9 mouse cellular contexts compared by ENCODE assay signal in the genomic region with DNA sequence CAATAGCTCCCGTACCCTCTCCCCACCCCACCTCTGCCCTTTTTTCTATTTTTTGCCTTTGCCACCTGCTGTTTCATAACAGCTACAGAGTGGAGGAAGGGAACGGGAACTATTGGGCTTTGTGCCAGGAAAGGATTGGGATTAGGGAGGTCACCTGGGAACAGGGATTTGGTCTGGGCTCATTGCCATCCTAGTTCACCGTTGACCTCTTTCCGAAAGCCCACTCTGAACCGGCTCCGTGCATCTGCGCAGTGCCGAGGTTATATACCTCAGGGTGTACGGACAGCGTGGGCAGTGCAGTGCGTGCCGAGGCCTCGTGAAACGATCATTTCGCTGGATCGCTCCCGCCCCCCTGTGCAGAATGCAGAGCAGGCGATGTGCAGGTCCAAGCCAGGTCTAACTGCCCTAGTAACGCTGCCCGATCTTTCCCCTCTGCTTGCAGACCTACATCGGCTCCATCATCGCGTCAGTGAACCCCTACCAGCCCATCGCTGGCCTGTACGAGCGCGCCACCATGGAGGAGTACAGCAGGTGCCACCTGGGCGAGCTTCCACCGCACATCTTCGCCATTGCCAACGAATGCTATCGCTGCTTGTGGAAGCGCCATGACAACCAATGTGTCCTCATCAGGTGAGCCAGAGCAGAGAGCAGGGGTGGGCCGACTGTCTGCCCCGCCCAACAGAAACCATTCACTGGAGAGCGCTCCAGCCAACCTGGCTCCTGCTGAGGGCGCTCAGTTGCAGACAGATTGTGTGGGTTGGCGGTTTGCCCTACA.
A peak's percentile ranks its signal among the peaks of the same experiment; 100 is the strongest.
DNase-seq lines count a peak whose midpoint lies in the region; ATAC-seq and TF ChIP-seq lines count a peak whose summit lies in the region.
"Had no signal": no experiment of that assay in that cellular context is flagged by ENCODE, and none has a peak within 500 bp of the region (broad histone marks: within the 10 kb centered on the region; RNA-seq: fewer than 3 reads in every experiment).

No protein-coding gene starts in this region.

- DNase-seq in limb, embryonic 10.5 days (ENCODE audit: low spot score): no peak
- DNase-seq in layer of hippocampus, adult 2 months (ENCODE audit: low spot score in 2 of 2): peak; percentile 55 to 56
- no peak for DNase-seq in adrenal gland, postnatal 25 days

- H3K27ac ChIP-seq in limb, embryonic 12.5 days: no peak overlapping the region
- no peak overlapping the region for H3K27ac ChIP-seq in limb, embryonic 10.5 days
- H3K27ac ChIP-seq in forebrain, embryonic 13.5 days: no peak overlapping the region
- H3K27ac ChIP-seq in layer of hippocampus, adult 2 months: peak overlapping the region; percentile 82
- peak overlapping the region; percentile 63 for H3K27ac ChIP-seq in midbrain, embryonic 16.5 days (ENCODE audit: low read length)
- H3K27ac ChIP-seq: heart, embryonic 15.5 days had no signal

- H3K4me1 ChIP-seq in limb, embryonic 12.5 days (replicated peaks): peaks cover 18% of the 10 kb centered on the region
- peaks cover 18% of the 10 kb centered on the region for H3K4me1 ChIP-seq in limb, embryonic 10.5 days
- peaks cover 28% of the 10 kb centered on the region for H3K4me1 ChIP-seq in forebrain, embryonic 13.5 days
- H3K4me1 ChIP-seq in midbrain, embryonic 16.5 days (ENCODE audit: control insufficient read depth, insufficient read depth, low read length): peaks cover 8% of the 10 kb centered on the region; the same call in 1 of the 2 replicates
- H3K4me1 ChIP-seq: heart, embryonic 15.5 days had no signal

- H3K27me3 ChIP-seq in limb, embryonic 12.5 days: no peaks in the 10 kb centered on the region
- no peaks in the 10 kb centered on the region for H3K27me3 ChIP-seq in limb, embryonic 10.5 days (ENCODE audit: low read depth, poor library complexity, severe bottlenecking)
- peaks cover 7% of the 10 kb centered on the region; the same call in 1 of the 2 replicates for H3K27me3 ChIP-seq in forebrain, embryonic 13.5 days
- no peaks in the 10 kb centered on the region for H3K27me3 ChIP-seq in midbrain, embryonic 16.5 days (ENCODE audit: control insufficient read depth, insufficient read depth, low read depth, low read length)
- H3K27me3 ChIP-seq: heart, embryonic 15.5 days had no signal

- WGBS in limb, embryonic 12.5 days: 60% methylated on average over 38 of the region's 38 CpGs
- WGBS in limb, embryonic 10.5 days: 63% methylated on average over 38 of the region's 38 CpGs
- 39% methylated on average over 38 of the region's 38 CpGs for WGBS in forebrain, embryonic 13.5 days
- WGBS in midbrain, embryonic 16.5 days: 45% methylated on average over 38 of the region's 38 CpGs

- no peaks in the 10 kb centered on the region for H3K9me3 ChIP-seq in limb, embryonic 12.5 days
- H3K9me3 ChIP-seq in limb, embryonic 10.5 days (replicated peaks): no peaks in the 10 kb centered on the region
- H3K9me3 ChIP-seq in forebrain, embryonic 13.5 days (replicated peaks): no peaks in the 10 kb centered on the region
- H3K9me3 ChIP-seq in midbrain, embryonic 16.5 days (replicated peaks; ENCODE audit: control insufficient read depth, low read length, poor library complexity, severe bottlenecking): no peaks in the 10 kb centered on the region
- H3K9me3 ChIP-seq: heart, embryonic 15.5 days had no signal

- no peak overlapping the region for H3K4me3 ChIP-seq in limb, embryonic 12.5 days (replicated peaks)
- H3K4me3 ChIP-seq in limb, embryonic 10.5 days: no peak overlapping the region
- H3K4me3 ChIP-seq in forebrain, embryonic 13.5 days: peak overlapping the region; percentile 31
- H3K4me3 ChIP-seq in layer of hippocampus, adult 2 months: peak overlapping the region; percentile 50
- peak overlapping the region; percentile 38 for H3K4me3 ChIP-seq in midbrain, embryonic 16.5 days (ENCODE audit: low read depth, low read length)
- H3K4me3 ChIP-seq: heart, embryonic 15.5 days had no signal

- peaks cover 22% of the 10 kb centered on the region for H3K36me3 ChIP-seq in limb, embryonic 12.5 days
- H3K36me3 ChIP-seq in limb, embryonic 10.5 days: peaks cover 46% of the 10 kb centered on the region
- no peaks in the 10 kb centered on the region for H3K36me3 ChIP-seq in forebrain, embryonic 13.5 days (ENCODE audit: poor library complexity, severe bottlenecking)
- no peaks in the 10 kb centered on the region for H3K36me3 ChIP-seq in midbrain, embryonic 16.5 days (ENCODE audit: control insufficient read depth, insufficient read depth, low read length)
- H3K36me3 ChIP-seq: heart, embryonic 15.5 days had no signal

- no peak overlapping the region for H3K9ac ChIP-seq in limb, embryonic 12.5 days (replicated peaks)
- H3K9ac ChIP-seq in forebrain, embryonic 13.5 days: peak overlapping the region; percentile 51; the same call in 1 of the 2 replicates
- peak overlapping the region; percentile 59 for H3K9ac ChIP-seq in midbrain, embryonic 16.5 days (ENCODE audit: low read depth, low read length)
- H3K9ac ChIP-seq: heart, embryonic 15.5 days had no signal

- TF ChIP-seq CTCF in layer of hippocampus, adult 2 months (conservative IDR thresholded peaks at IDR 0.05): no peak

- H3K4me2 ChIP-seq in limb, embryonic 12.5 days: no peak overlapping the region
- peak overlapping the region; percentile 61 for H3K4me2 ChIP-seq in forebrain, embryonic 13.5 days
- peak overlapping the region; percentile 65 for H3K4me2 ChIP-seq in midbrain, embryonic 16.5 days (ENCODE audit: low read length)
- H3K4me2 ChIP-seq: heart, embryonic 15.5 days had no signal

- ATAC-seq in limb, embryonic 12.5 days (ENCODE audit: insufficient number of reproducible peaks, insufficient read depth, low FRiP score, low TSS enrichment, low read depth): peak; percentile 28; the same call in 1 of the 2 replicates
- peak; percentile 57 for ATAC-seq in forebrain, embryonic 13.5 days
- peak; percentile 84 for ATAC-seq in midbrain, embryonic 16.5 days
- ATAC-seq in monocyte, adult 5-6 weeks (replicated peaks; ENCODE audit: insufficient number of reproducible peaks, low FRiP score, low TSS enrichment, poor library complexity, severe bottlenecking): no peak
- ATAC-seq in CD4-positive, CD25-positive, alpha-beta regulatory T cell, adult 4 months: no peak

Comparison
In these comparisons a context has a peak if more than half of its experiments do, and no peak if none do; other contexts are left out.
1. ATAC-seq: peak in limb, embryonic 12.5 days (single experiment), forebrain, embryonic 13.5 days (single experiment) and midbrain, embryonic 16.5 days (single experiment); none in monocyte, adult 5-6 weeks (single experiment) and CD4-positive, CD25-positive, alpha-beta regulatory T cell, adult 4 months (single experiment).
2. H3K27ac ChIP-seq: peak in layer of hippocampus, adult 2 months (single experiment) and midbrain, embryonic 16.5 days (single experiment); none in limb, embryonic 12.5 days (single experiment), limb, embryonic 10.5 days (single experiment) and forebrain, embryonic 13.5 days (single experiment).
3. H3K4me3 ChIP-seq: peak in forebrain, embryonic 13.5 days (single experiment), layer of hippocampus, adult 2 months (single experiment) and midbrain, embryonic 16.5 days (single experiment); none in limb, embryonic 12.5 days (single experiment) and limb, embryonic 10.5 days (single experiment).
4. DNase-seq: peak in layer of hippocampus, adult 2 months (2 of 2); none in limb, embryonic 10.5 days (single experiment) and adrenal gland, postnatal 25 days (single experiment).